Mouse (Mus musculus) bone marrow, adult 2 months (tissue): ENCODE measurements at regions not wholly inside any gene's neighbourhood (a gene's known extent, or its start where the extent isn't known, plus 50 kb on each side); places are given as distances from the start of the nearest gene placed in this dataset.

Experiments
- CTCF ChIP-seq: fragments of 200-500 bp; IDR thresholded peaks from 2 replicates; pipeline ENCODE4 v1.5.1; 2011; ENCODE audit warnings: low read length, control low read depth; ENCODE audit not compliant: control insufficient read depth, insufficient read depth
- POLR2A ChIP-seq: fragments of 200-500 bp; IDR thresholded peaks from 2 replicates; pipeline ENCODE4 v1.6.1; 2011; ENCODE audit warnings: low read depth, mild to moderate bottlenecking, control low read depth, low read length, borderline replicate concordance; ENCODE audit not compliant: control insufficient read depth

DNA sequence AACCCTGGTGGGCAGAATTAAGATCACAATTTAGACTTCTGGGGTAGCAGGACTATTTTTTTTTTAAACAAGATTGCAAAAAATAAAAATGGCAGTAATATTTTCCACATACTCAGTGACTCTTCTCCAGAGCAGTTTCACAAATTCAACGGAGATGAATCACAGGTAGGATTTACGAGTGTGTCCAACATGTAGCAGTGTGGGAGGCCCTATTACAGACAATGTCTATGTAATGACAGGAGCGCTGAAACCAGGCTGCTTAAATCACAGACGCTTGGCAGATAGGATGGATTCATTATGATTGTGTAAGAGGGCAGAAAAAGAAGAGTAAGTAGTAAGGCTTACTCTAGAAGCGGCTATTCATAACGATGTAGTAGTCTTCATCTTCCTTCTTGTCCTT lies 495.0 kb upstream of the Klf4 start:
- TF ChIP-seq CTCF (no peak), POLR2A (no peak)
